ENCODE assay signal across 15 mouse cellular contexts in the genomic region with DNA sequence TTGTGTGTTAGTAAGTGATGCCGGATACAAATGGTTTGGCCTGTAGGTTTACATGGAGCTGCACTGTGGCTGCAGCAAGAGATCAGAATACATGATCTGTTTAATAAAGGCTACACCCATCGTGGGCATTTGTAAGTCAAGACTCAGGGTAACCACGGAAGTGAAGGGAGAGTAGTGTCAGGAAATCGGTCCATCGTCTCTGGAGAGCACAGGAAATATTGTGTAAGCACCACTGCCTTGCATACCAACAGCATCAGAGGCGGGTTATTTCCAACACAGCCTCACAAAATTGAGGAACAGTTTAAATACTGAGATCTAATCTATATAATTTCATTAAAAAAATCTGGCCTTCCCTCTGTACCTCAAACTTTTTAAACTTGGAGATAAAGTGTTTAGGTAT.
"Had no signal": no experiment of that assay in that cellular context is flagged by ENCODE, and none has a peak within 500 bp of the region (broad histone marks: within the 10 kb centered on the region; RNA-seq: fewer than 3 reads in every experiment).

No protein-coding gene starts in this region.

- ATAC-seq: intestine, postnatal 0 days; liver, postnatal 0 days; lung, postnatal 0 days had no signal

- DNase-seq: kidney, adult 2 months; kidney, postnatal 25 days; layer of hippocampus, postnatal 36 days; left cerebral cortex, postnatal 4 days; liver, postnatal 0 days; lung, embryonic 14.5 days; lung, postnatal 4 days; midbrain, embryonic 14.5 days; right cerebral cortex, adult 18-20 months; right cerebral cortex, postnatal 14 days; right cerebral cortex, postnatal 4 days; thymus, adult 2 months; thymus, postnatal 25 days had no signal
